Mouse (Mus musculus) gastrocnemius, postnatal 25 days (tissue): Measurements from ENCODE around the gene Ccdc40. TPM values are rescaled to one million over a fixed set of nuclear protein-coding genes. Genes with fewer than 3 reads are reported as not detected.

Experiments
- DNase-seq: peaks from one replicate; pipeline ENCODE4 v3.0.0; 2022
- total RNA-seq, 2 experiments: library from RNA; stranded (reverse); gene quantifications; 1 replicate in 1 of 2; 2 replicates in 1 of 2; pipeline ENCODE4 v1.2.3; 2021

The Ccdc40 gene
- total RNA-seq, 2 experiments from 2014 or later: 0.41 TPM; not detected in 1

GRCm38 (mm10) chr11:119208870-119209370 lies 19.5 kb upstream of the Ccdc40 start:
- DNase-seq: no peak

- DNase-seq: peak; percentile 71
Observed at GRCm38 (mm10) chr11:119209371-119210025, 18.9 kb upstream of the Ccdc40 start.

- DNase-seq: peak; percentile 80
Observed at GRCm38 (mm10) chr11:119210321-119211100, 17.9 kb upstream of the Ccdc40 start.

GRCm38 (mm10) chr11:119211604-119212309 lies 16.6 kb upstream of the Ccdc40 start:
- DNase-seq: peak; percentile 63

GRCm38 (mm10) chr11:119213166-119213885 lies 15.0 kb upstream of the Ccdc40 start:
- no peak for DNase-seq

GRCm38 (mm10) chr11:119215038-119215904 lies 13.1 kb upstream of the Ccdc40 start:
- DNase-seq: peak; percentile 45

- DNase-seq: peak; percentile 54
Observed at GRCm38 (mm10) chr11:119215905-119216507, 12.4 kb upstream of the Ccdc40 start.

GRCm38 (mm10) chr11:119217861-119218260 lies 10.5 kb upstream of the Ccdc40 start:
- no peak for DNase-seq

- DNase-seq: peak; percentile 78
Observed at GRCm38 (mm10) chr11:119219816-119220465, 8.4 kb upstream of the Ccdc40 start.

GRCm38 (mm10) chr11:119221812-119222510 lies 6.4 kb upstream of the Ccdc40 start:
- peak; percentile 71 for DNase-seq

GRCm38 (mm10) chr11:119223124-119223890 lies 5.1 kb upstream of the Ccdc40 start:
- DNase-seq: no peak

GRCm38 (mm10) chr11:119224926-119225325 lies 3.4 kb upstream of the Ccdc40 start:
- DNase-seq: no peak

GRCm38 (mm10) chr11:119225634-119226033 lies 2.7 kb upstream of the Ccdc40 start:
- DNase-seq: no peak

- DNase-seq: no peak
Observed at GRCm38 (mm10) chr11:119227591-119227990, 781 bp upstream of the Ccdc40 start.

GRCm38 (mm10) chr11:119228846-119229626 lies 664 bp downstream of the Ccdc40 start:
- DNase-seq: peak; percentile 71

GRCm38 (mm10) chr11:119234770-119235169 lies 6.4 kb downstream of the Ccdc40 start:
- no peak for DNase-seq

- DNase-seq: no peak
Observed at GRCm38 (mm10) chr11:119235596-119235995, 7.2 kb downstream of the Ccdc40 start.

- no peak for DNase-seq
Observed at GRCm38 (mm10) chr11:119236354-119236753, 8.0 kb downstream of the Ccdc40 start.
